Mouse (Mus musculus) lung, embryonic 14.5 days (tissue): ENCODE data around the gene Drosha. TPM values are rescaled to one million over a fixed set of nuclear protein-coding genes. Genes with fewer than 3 reads are reported as not detected.
A peak's percentile ranks its signal among the peaks of the same experiment; 100 is the strongest.

Experiments used
- ATAC-seq: fragments of 200-750 bp; cut with Nextera tagmentation; 2 replicates; pipeline ENCODE4 v1.8.0; 2017; ENCODE audit warnings: mild to moderate bottlenecking, moderate TSS enrichment, moderate library complexity; ENCODE audit not compliant: insufficient read depth
- DNase-seq: peaks from one replicate; pipeline ENCODE4 v3.0.0-alpha.2; 2015
- H3K27ac ChIP-seq: fragments of 300-500 bp; sonication (generic); 2 replicates; pipeline ENCODE4 v1.5.1; 2014; ENCODE audit warnings: low read depth, mild to moderate bottlenecking, moderate library complexity
- H3K27me3 ChIP-seq: fragments of 300-500 bp; sonication (generic); 2 replicates; pipeline ENCODE4 v1.6.1; 2014; ENCODE audit warnings: low read length, control low read depth; ENCODE audit not compliant: insufficient read depth
- H3K36me3 ChIP-seq: fragments of 300-500 bp; sonication (generic); 2 replicates; pipeline ENCODE4 v1.6.1; 2014; ENCODE audit warnings: control low read depth; ENCODE audit not compliant: insufficient read depth
- H3K4me1 ChIP-seq: fragments of 300-500 bp; sonication (generic); 2 replicates; pipeline ENCODE4 v1.6.1; 2014; ENCODE audit warnings: antibody characterized with exemption, control low read depth; ENCODE audit not compliant: insufficient read depth
- H3K4me2 ChIP-seq: fragments of 300-500 bp; sonication (generic); 2 replicates; pipeline ENCODE4 v1.6.1; 2014; ENCODE audit warnings: mild to moderate bottlenecking
- H3K4me3 ChIP-seq: fragments of 300-500 bp; sonication (generic); 2 replicates; pipeline ENCODE4 v1.5.1; 2014; ENCODE audit warnings: low read depth, low read length
- H3K9ac ChIP-seq: fragments of 300-500 bp; sonication (generic); 2 replicates; pipeline ENCODE4 v1.6.1; 2014
- H3K9me3 ChIP-seq: fragments of 300-500 bp; sonication (generic); 2 replicates; pipeline ENCODE4 v1.6.1; 2016; ENCODE audit warnings: low read depth, low read length, control low read depth
- CTCF ChIP-seq: IDR thresholded peaks from 2 replicates; pipeline ENCODE4 v1.5.1; 2016; ENCODE audit warnings: antibody characterized with exemption, low read depth
- WGBS: fragments of 180-500 bp; shearing (Covaris S2); extraction: QIAGEN DNeasy Blood & Tissue Kit; methylation state at CpG from one replicate; pipeline ENCODE4 v1.1.7; 2014; 5-methylcytosine and 5-hydroxymethylcytosine counted together
- polyA plus RNA-seq: library from polyadenylated mRNA; unstranded; fragments of >200 nt; fragmentation: Nextera tagmentation; extraction: Ambion mirVana; gene quantifications from 2 replicates; pipeline ENCODE4 v1.2.1, GENCODE M21; 2014

Drosha gene
- polyA plus RNA-seq, 1 experiment from 2014 or later = 42.3 TPM

GRCm38 (mm10) chr15:12867269-12867668, 42.7 kb downstream of the Drosha start:
- TF ChIP-seq CTCF = no peak
- no peak overlapping the region for H3K27ac ChIP-seq
- DNase-seq = no peak
- no peaks in the 10 kb centered on the region for H3K4me1 ChIP-seq
- no peaks in the 10 kb centered on the region for H3K9me3 ChIP-seq
- no peak overlapping the region for H3K4me3 ChIP-seq
- H3K9ac ChIP-seq = no peak overlapping the region
- H3K36me3 ChIP-seq = peaks cover 62% of the 10 kb centered on the region
- 82% methylated on average over 8 of the region's 8 CpGs for WGBS
- no peak for ATAC-seq
- no peaks in the 10 kb centered on the region for H3K27me3 ChIP-seq
- H3K4me2 ChIP-seq = no peak overlapping the region

GRCm38 (mm10) chr15:12875442-12876176, 51.0 kb downstream of the Drosha start:
- no peak overlapping the region for H3K27ac ChIP-seq
- ATAC-seq (peak; percentile 85), DNase-seq (peak; percentile 86)
- no peak overlapping the region for H3K9ac ChIP-seq
- H3K4me2 ChIP-seq = no peak overlapping the region
- WGBS = 52% methylated on average over 18 of the region's 18 CpGs
- TF ChIP-seq CTCF = no peak
- peaks cover 41% of the 10 kb centered on the region for H3K36me3 ChIP-seq
- H3K27me3 ChIP-seq = no peaks in the 10 kb centered on the region
- H3K4me3 ChIP-seq = no peak overlapping the region
- H3K4me1 ChIP-seq = 0 out of 2 replicates have a peak, but pooled peaks cover 2% of the 10 kb centered on the region
- H3K9me3 ChIP-seq = no peaks in the 10 kb centered on the region

- Histone ChIP-seq H3K4me1 (0 out of 2 replicates have a peak, but pooled peaks cover 2% of the 10 kb centered on the region), H3K9me3 (no peaks in the 10 kb centered on the region), H3K27ac (no peak overlapping the region), H3K4me2 (no peak overlapping the region), H3K36me3 (peaks cover 40% of the 10 kb centered on the region), H3K9ac (no peak overlapping the region), H3K4me3 (no peak overlapping the region), H3K27me3 (no peaks in the 10 kb centered on the region)
- 85% methylated on average over 2 of the region's 2 CpGs for WGBS
- DNase-seq = no peak
- ATAC-seq = no peak
- TF ChIP-seq CTCF = no peak
Observed at GRCm38 (mm10) chr15:12876266-12876665, 51.7 kb downstream of the Drosha start.

- H3K27ac ChIP-seq = no peak overlapping the region
- H3K4me3 ChIP-seq = no peak overlapping the region
- 0 out of 2 replicates have a peak, but pooled peaks cover 2% of the 10 kb centered on the region for H3K4me1 ChIP-seq
- H3K9me3 ChIP-seq = no peaks in the 10 kb centered on the region
- no peak for TF ChIP-seq CTCF
- 92% methylated on average over 4 of the region's 4 CpGs for WGBS
- no peaks in the 10 kb centered on the region for H3K27me3 ChIP-seq
- H3K9ac ChIP-seq = no peak overlapping the region
- ATAC-seq = no peak
- peaks cover 41% of the 10 kb centered on the region for H3K36me3 ChIP-seq
- no peak for DNase-seq
- no peak overlapping the region for H3K4me2 ChIP-seq
Observed at GRCm38 (mm10) chr15:12876881-12877280, 52.3 kb downstream of the Drosha start.

- Histone ChIP-seq H3K4me3 (no peak overlapping the region), H3K27me3 (no peaks in the 10 kb centered on the region), H3K9me3 (no peaks in the 10 kb centered on the region), H3K4me1 (0 out of 2 replicates have a peak, but pooled peaks cover 2% of the 10 kb centered on the region), H3K9ac (no peak overlapping the region), H3K4me2 (no peak overlapping the region), H3K27ac (no peak overlapping the region), H3K36me3 (peaks cover 51% of the 10 kb centered on the region)
- 93% methylated on average over 12 of the region's 12 CpGs for WGBS
- TF ChIP-seq CTCF = no peak
- ATAC-seq (no peak), DNase-seq (no peak)
Observed at GRCm38 (mm10) chr15:12877934-12878333, 53.3 kb downstream of the Drosha start.

- H3K36me3 ChIP-seq = peaks cover 56% of the 10 kb centered on the region
- DNase-seq = no peak
Observed at GRCm38 (mm10) chr15:12878581-12878980, 54.0 kb downstream of the Drosha start.

GRCm38 (mm10) chr15:12879937-12880336, 55.3 kb downstream of the Drosha start:
- DNase-seq = no peak
- H3K9ac ChIP-seq = no peak overlapping the region
- no peak overlapping the region for H3K4me2 ChIP-seq
- TF ChIP-seq CTCF = no peak
- H3K27me3 ChIP-seq = no peaks in the 10 kb centered on the region
- H3K27ac ChIP-seq = no peak overlapping the region
- 85% methylated on average over 8 of the region's 8 CpGs for WGBS
- no peak overlapping the region for H3K4me3 ChIP-seq
- peaks cover 65% of the 10 kb centered on the region for H3K36me3 ChIP-seq
- ATAC-seq = no peak
- H3K4me1 ChIP-seq = 0 out of 2 replicates have a peak, but pooled peaks cover 2% of the 10 kb centered on the region
- H3K9me3 ChIP-seq = no peaks in the 10 kb centered on the region

More at GRCm38 (mm10) chr15:12878581-12878980, 54.0 kb downstream of the Drosha start:
- Histone ChIP-seq H3K27me3 (no peaks in the 10 kb centered on the region), H3K27ac (no peak overlapping the region), H3K4me3 (no peak overlapping the region), H3K9me3 (no peaks in the 10 kb centered on the region), H3K9ac (no peak overlapping the region), H3K4me2 (no peak overlapping the region), H3K4me1 (0 out of 2 replicates have a peak, but pooled peaks cover 2% of the 10 kb centered on the region)
- ATAC-seq = no peak
- 91% methylated on average over 9 of the region's 9 CpGs for WGBS
- TF ChIP-seq CTCF = no peak
